Mouse (Mus musculus) liver, postnatal 0 days (tissue): ENCODE measurements at regions not wholly inside any gene's neighbourhood (a gene's known extent, or its start where the extent isn't known, plus 50 kb on each side); places are given as distances from the start of the nearest gene placed in this dataset.

Source experiments
- ATAC-seq: fragments of 200-750 bp; cut with Nextera tagmentation; 2 replicates; pipeline ENCODE4 v1.8.0; 2017; ENCODE audit warnings: mild to moderate bottlenecking, moderate library complexity
- DNase-seq: peaks from one replicate; pipeline ENCODE4 v3.0.0-alpha.2; 2016
- H3K27ac ChIP-seq: fragments of 300-500 bp; sonication (generic); 2 replicates; pipeline ENCODE4 v1.5.1; 2014; ENCODE audit warnings: antibody characterized with exemption, moderate library complexity, mild to moderate bottlenecking, low read depth
- H3K27me3 ChIP-seq: fragments of 300-500 bp; sonication (generic); 2 replicates; pipeline ENCODE4 v1.6.1; 2014; ENCODE audit warnings: low read length, control low read depth, mixed read lengths; ENCODE audit not compliant: insufficient read depth
- H3K36me3 ChIP-seq: fragments of 300-500 bp; sonication (generic); replicated peaks from 2 replicates; pipeline ENCODE4 v1.6.1; 2014; ENCODE audit warnings: mild to moderate bottlenecking, control low read depth, low read length, moderate library complexity, mixed read lengths; ENCODE audit not compliant: insufficient read depth
- H3K4me1 ChIP-seq: fragments of 300-500 bp; sonication (generic); 2 replicates; pipeline ENCODE4 v1.6.1; 2014; ENCODE audit warnings: antibody characterized with exemption, mild to moderate bottlenecking, control low read depth; ENCODE audit not compliant: insufficient read depth
- H3K4me2 ChIP-seq: fragments of 300-500 bp; sonication (generic); 2 replicates; pipeline ENCODE4 v1.6.1; 2014; ENCODE audit warnings: low read depth, mild to moderate bottlenecking, low read length, moderate library complexity, mixed read lengths
- H3K4me3 ChIP-seq: fragments of 300-500 bp; sonication (generic); 2 replicates; pipeline ENCODE4 v1.5.1; 2014; ENCODE audit warnings: low read depth, low read length
- H3K9ac ChIP-seq: fragments of 300-500 bp; sonication (generic); replicated peaks from 2 replicates; pipeline ENCODE4 v1.6.1; 2014; ENCODE audit warnings: mild to moderate bottlenecking, moderate library complexity
- H3K9me3 ChIP-seq: fragments of 300-500 bp; sonication (generic); 2 replicates; pipeline ENCODE4 v1.6.1; 2016; ENCODE audit warnings: mild to moderate bottlenecking, control low read depth, low read length, mixed read lengths
- CTCF ChIP-seq: sonication (generic); IDR thresholded peaks from 2 replicates; pipeline ENCODE4 v1.5.1; 2016; ENCODE audit warnings: antibody characterized with exemption, low read depth
- EP300 ChIP-seq: IDR thresholded peaks from 2 replicates; pipeline ENCODE4 v1.6.1; 2016; ENCODE audit warnings: antibody characterized with exemption, low read depth, mild to moderate bottlenecking
- WGBS: fragments of 180-500 bp; shearing (Covaris S2); extraction: QIAGEN DNeasy Blood & Tissue Kit; methylation state at CpG from one replicate; pipeline ENCODE4 v1.1.7; 2014; ENCODE audit not compliant: insufficient replicate concordance; 5-methylcytosine and 5-hydroxymethylcytosine counted together

DNA sequence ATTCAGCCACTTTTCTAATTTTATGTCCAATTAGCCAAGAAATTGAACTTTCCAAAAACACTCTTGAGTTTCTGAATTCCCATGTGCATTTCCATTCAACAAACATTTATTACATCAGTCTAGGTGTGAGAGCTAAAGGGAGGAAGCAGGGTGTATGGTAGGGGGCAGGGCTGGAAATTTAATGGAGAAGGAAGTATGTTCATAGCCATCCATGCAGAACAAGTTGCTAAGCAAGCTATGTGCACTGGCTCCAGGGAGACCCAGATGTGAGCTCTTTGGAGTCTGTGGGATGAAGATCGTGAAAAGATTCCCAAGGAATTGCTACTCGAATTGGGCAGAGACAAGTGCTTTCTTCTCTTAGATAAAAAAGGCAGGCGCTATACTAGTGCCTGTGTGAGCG lies 388.2 kb upstream of the Fam92a start:
- no peaks in the 10 kb centered on the region for H3K36me3 ChIP-seq
- H3K4me1 ChIP-seq, result no peaks in the 10 kb centered on the region
- 84% methylated on average over 4 of the region's 4 CpGs for WGBS
- H3K9ac ChIP-seq, result no peak overlapping the region
- ATAC-seq (no peak), DNase-seq (no peak)
- H3K4me3 ChIP-seq, result no peak overlapping the region
- H3K9me3 ChIP-seq, result no peaks in the 10 kb centered on the region
- no peaks in the 10 kb centered on the region for H3K27me3 ChIP-seq
- no peak overlapping the region for H3K27ac ChIP-seq
- no peak overlapping the region for H3K4me2 ChIP-seq
- TF ChIP-seq CTCF (no peak), EP300 (no peak)

- Histone ChIP-seq H3K4me1 (no peaks in the 10 kb centered on the region), H3K4me2 (no peak overlapping the region), H3K27me3 (no peaks in the 10 kb centered on the region), H3K9me3 (no peaks in the 10 kb centered on the region), H3K27ac (no peak overlapping the region), H3K4me3 (no peak overlapping the region), H3K36me3 (no peaks in the 10 kb centered on the region), H3K9ac (no peak overlapping the region)
- DNase-seq (no peak), ATAC-seq (no peak)
- no peak for TF ChIP-seq CTCF
- TF ChIP-seq EP300, result no peak
- 49% methylated on average over 2 of the region's 2 CpGs for WGBS
Observed at GRCm38 (mm10) chr4:12557105-12557504, 385.3 kb upstream of the Fam92a start.

GRCm38 (mm10) chr4:12549265-12549664 lies 377.4 kb upstream of the Fam92a start:
- TF ChIP-seq EP300 (no peak), CTCF (no peak)
- Histone ChIP-seq H3K27ac (no peak overlapping the region), H3K4me1 (no peaks in the 10 kb centered on the region), H3K4me3 (no peak overlapping the region), H3K36me3 (no peaks in the 10 kb centered on the region), H3K9me3 (no peaks in the 10 kb centered on the region), H3K9ac (no peak overlapping the region), H3K4me2 (no peak overlapping the region), H3K27me3 (no peaks in the 10 kb centered on the region)
- DNase-seq, result no peak
- 81% methylated on average over 4 of the region's 4 CpGs for WGBS
- ATAC-seq, result no peak

DNA sequence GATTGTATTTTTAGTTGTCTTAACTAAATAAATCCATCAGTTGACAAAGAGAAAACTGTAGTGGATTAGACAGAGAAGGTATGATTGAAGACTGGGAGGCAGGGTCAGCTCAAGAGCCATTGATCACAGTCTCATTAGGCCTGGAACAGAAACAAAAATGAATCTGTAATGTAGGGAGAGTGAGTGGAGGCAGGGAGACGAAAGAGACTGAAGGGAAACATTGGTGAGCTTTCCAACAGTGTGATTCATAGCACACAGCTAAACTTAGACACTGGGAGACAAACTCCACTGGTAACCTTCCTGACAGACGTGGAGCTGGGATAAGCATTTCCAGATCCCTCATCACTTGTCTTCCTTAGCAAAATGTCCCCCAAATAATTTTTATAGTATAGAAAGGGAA lies 372.1 kb upstream of the Fam92a start:
- no peak for TF ChIP-seq CTCF
- TF ChIP-seq EP300, result no peak
- Histone ChIP-seq H3K4me3 (no peak overlapping the region), H3K9ac (no peak overlapping the region), H3K27ac (no peak overlapping the region), H3K36me3 (no peaks in the 10 kb centered on the region), H3K4me1 (no peaks in the 10 kb centered on the region), H3K9me3 (no peaks in the 10 kb centered on the region), H3K4me2 (no peak overlapping the region), H3K27me3 (no peaks in the 10 kb centered on the region)
- DNase-seq (no peak), ATAC-seq (no peak)
- WGBS, result 60% methylated on average over 2 of the region's 2 CpGs

DNA sequence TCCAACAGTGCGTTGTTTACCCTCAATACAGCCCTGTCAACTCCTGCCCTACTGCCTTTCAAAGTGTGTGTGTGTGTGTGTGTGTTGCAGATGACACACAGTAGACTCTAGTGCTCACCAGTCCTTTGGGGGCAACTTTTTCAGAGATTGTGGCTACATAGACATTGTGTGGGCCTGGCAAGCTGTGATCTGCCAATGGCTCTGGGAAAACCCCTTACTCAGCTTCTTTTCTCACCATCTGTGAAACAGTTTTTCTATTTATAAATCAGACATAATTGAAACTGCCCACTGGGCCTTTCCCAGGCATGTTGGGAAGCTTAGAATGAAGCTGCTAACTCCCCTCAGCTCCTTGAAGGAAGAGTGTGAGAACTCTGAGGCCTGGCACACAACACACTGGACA lies 369.7 kb upstream of the Fam92a start:
- H3K9ac ChIP-seq, result no peak overlapping the region
- no peaks in the 10 kb centered on the region for H3K4me1 ChIP-seq
- no peaks in the 10 kb centered on the region for H3K27me3 ChIP-seq
- no peak overlapping the region for H3K4me3 ChIP-seq
- ATAC-seq (no peak), DNase-seq (no peak)
- WGBS, result 71% methylated on average over 1 of the region's 1 CpGs
- H3K36me3 ChIP-seq, result no peaks in the 10 kb centered on the region
- H3K27ac ChIP-seq, result no peak overlapping the region
- no peak for TF ChIP-seq EP300
- no peak for TF ChIP-seq CTCF
- H3K9me3 ChIP-seq, result no peaks in the 10 kb centered on the region
- no peak overlapping the region for H3K4me2 ChIP-seq

DNA sequence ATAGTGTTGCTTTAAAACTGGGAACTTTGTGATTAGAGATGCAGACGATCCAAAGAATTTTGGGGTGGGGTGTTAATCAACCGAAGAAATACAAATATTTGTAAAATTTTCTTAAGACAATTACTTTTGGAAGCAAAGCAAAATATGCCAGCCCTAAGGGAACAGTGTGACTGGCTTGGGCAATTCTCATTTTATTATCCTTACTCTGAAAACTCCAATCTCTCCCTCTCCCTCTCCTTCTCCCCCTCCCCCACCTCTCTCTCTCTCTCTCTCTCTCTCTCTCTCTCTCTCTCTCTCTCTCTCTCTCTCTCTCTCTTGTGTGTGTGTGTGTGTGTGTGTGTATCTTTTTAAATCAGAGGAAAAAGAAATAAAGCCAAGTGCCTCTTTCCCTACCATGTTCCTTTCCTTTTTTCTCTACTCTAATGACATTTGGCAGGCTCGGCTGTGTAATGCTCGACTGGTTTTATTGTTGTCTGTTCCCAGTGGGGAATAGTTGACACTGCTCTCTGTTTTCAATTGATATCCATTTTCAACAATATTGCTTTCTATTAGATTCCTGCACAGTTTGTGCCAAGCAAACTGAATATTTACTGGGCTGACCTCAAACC lies 367.5 kb upstream of the Fam92a start:
- ATAC-seq (no peak), DNase-seq (no peak)
- Histone ChIP-seq H3K4me3 (no peak overlapping the region), H3K27ac (no peak overlapping the region), H3K27me3 (no peaks in the 10 kb centered on the region), H3K9me3 (no peaks in the 10 kb centered on the region), H3K4me2 (no peak overlapping the region), H3K4me1 (no peaks in the 10 kb centered on the region), H3K9ac (no peak overlapping the region), H3K36me3 (no peaks in the 10 kb centered on the region)
- TF ChIP-seq EP300, result no peak
- TF ChIP-seq CTCF, result no peak
- 45% methylated on average over 4 of the region's 4 CpGs for WGBS

- no peaks in the 10 kb centered on the region for H3K4me1 ChIP-seq
- no peaks in the 10 kb centered on the region for H3K27me3 ChIP-seq
- peak; percentile 56 for TF ChIP-seq CTCF
- TF ChIP-seq EP300, result no peak
- no peaks in the 10 kb centered on the region for H3K9me3 ChIP-seq
- 16% methylated on average over 4 of the region's 4 CpGs for WGBS
- no peak overlapping the region for H3K4me2 ChIP-seq
- H3K9ac ChIP-seq, result no peak overlapping the region
- no peak for DNase-seq
- no peak overlapping the region for H3K27ac ChIP-seq
- H3K4me3 ChIP-seq, result no peak overlapping the region
- no peaks in the 10 kb centered on the region for H3K36me3 ChIP-seq
- no peak for ATAC-seq
Observed at GRCm38 (mm10) chr4:12538694-12539121, 366.9 kb upstream of the Fam92a start.
